Mouse (Mus musculus): Measurements from ENCODE around the gene Cant1.
A peak's percentile ranks its signal among the peaks of the same experiment; 100 is the strongest.

Cant1 gene

DNA sequence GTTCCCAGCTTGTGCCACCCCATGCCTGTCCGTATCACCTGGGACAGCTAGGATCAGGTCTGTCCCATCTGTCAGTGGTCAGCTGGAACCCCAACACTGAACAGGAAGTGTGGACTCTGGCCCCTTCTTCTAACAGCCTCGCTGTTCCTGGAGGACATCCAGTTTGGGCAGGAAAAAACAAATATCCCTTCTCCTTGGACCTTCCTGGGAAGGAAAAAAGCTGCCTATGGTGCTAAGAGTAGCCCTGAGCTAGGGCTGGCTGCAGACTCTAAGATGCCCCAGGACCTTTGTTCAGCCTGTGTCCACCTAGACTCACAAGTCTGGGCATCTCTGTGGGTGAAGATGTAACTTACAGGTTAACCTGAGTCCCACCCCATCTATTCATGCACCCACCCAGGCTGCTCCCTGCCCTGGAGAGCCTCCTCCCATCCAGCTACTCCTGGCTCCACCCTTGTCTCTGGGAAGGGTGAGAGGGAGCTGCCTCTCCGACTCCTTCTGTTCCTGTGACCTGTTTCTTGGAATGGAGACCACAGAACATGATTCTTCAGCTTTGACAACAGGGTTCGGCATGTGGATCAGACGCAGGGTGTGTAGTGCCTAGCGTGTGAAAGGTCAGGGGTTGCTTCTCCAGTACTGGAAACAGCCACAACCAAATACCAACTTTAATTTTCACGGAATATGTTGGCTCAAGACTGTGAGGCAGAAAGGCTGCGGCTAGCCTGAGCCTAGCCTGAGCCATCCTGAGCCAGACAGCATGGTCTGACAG, 10.2 kb upstream of the Cant1 start:
- no peak for DNase-seq

DNA sequence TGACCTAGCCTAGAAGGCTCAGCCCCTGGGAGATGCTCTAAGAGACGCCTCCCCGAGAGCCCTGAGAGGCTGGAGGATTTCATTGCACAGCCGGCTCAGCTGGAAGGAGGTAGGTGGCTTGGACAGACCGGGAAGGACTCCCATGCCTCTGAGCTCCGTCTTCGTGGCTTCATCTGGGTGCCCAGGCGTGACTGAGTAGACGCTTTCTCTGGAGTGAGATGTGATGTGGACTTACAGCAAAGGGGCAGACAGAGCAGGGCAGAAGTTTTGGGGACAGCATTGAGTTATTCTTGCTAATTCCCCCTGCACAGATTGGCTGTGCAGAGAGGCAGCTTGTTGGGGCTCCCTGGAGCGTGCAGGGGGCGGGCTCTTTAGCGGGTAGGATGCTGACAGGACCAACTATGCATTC, 9.6 kb upstream of the Cant1 start:
- no peak for DNase-seq

DNA sequence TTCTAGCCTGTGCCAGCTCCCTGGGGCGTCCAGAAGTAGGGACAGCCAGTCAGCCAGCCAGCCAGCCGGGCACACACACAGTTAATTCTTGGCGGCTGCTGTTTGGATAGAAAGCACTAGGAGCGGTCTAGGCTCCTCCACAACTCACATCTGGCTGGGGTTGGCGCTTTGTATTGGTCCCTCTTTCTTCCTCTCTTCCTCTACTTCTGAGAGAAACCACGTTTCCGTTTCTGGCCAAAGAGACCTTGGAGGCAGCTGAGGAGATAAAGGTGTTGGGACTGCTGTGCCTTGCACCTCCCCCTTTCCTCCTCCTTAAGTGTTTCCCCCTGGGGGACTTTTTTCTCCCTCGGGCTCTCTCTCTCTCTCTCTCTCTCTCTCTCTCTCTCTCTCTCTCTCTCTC, 9.1 kb upstream of the Cant1 start, which contains the start of gene C1qtnf1:
Gene C1qtnf1 (plus strand): TSS at position 218 of the 400 bp plus-strand sequence.
- DNase-seq: no peak

DNA sequence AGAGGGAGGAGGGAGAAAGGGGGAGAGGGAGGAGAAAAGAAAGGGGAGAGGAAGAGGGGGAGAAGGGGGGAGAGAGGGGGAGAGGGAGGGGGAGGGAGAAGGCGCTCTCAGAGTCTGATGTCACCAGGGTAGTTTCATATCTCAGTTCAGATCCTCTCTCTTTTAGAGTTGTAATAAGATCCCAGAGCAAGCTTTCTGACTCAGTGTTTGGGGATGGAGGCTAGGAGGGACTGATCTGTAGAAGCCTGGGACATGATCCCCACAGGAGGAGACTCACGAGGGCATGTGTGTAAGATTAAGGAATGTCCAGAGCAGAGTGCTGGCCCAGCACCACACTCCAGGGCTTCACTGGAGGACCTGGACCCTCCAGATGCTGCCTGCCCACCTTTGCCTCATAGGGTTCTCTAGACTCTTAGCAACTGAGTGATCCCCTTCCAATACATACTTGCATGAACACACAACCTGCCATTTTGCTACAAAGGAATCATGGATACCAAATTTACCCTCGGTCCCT, 8.4 kb upstream of the Cant1 start:
- no peak for DNase-seq

DNA sequence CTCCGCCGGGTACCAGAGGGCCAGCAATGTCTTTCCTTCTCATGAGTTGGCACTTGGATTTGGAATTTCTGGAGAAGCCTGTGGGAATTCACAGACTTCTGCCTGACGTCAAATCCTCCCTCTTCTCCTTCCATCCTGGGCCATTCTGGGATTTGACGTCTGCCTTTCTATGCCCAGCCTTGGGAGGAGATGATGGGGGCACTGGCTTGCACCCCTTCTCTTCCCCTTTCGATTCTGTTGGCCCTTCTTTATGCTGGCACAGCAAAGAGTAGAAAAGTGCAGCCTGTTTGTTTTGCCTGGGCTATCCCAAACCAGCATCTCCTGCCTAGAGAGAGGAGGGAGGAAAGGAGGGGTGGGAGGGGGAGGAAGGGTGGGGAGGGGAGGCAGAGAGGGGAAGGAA, 7.9 kb upstream of the Cant1 start:
- DNase-seq: no peak

DNA sequence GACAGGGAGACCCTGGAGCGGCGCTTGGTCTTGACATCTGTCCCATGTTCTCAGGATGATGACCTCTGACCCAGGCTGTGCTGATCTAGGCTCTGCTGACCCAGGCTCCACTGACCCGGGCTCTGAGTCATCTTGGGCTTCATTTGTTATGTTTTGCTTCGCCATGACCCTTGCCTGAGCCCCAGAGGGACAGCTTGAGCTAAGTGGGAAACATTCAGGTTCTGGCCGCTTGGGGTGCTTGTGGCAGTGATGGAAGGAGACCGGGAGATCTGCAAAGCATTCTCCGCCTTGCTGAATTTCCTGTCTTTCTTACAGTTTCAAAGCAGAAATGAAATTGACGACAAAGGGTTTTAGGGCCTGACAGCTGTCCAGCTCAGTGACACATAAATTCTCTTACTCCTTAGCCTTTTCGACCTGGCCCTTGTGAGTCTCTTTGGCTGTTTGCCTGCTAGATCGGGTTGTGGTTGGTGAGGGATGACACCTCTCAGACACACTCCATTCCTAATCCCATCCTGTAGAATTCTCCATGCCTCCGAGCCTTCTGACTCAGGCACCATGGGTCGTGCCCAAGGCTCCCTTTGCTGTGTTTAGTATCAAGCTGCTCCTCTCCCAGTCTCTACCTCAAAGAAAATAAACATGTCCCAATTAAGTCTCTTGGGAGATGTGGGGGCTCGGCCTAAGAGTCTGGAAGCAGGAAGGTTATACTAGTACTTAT, 5.9 kb upstream of the Cant1 start:
- no peak for DNase-seq

DNA sequence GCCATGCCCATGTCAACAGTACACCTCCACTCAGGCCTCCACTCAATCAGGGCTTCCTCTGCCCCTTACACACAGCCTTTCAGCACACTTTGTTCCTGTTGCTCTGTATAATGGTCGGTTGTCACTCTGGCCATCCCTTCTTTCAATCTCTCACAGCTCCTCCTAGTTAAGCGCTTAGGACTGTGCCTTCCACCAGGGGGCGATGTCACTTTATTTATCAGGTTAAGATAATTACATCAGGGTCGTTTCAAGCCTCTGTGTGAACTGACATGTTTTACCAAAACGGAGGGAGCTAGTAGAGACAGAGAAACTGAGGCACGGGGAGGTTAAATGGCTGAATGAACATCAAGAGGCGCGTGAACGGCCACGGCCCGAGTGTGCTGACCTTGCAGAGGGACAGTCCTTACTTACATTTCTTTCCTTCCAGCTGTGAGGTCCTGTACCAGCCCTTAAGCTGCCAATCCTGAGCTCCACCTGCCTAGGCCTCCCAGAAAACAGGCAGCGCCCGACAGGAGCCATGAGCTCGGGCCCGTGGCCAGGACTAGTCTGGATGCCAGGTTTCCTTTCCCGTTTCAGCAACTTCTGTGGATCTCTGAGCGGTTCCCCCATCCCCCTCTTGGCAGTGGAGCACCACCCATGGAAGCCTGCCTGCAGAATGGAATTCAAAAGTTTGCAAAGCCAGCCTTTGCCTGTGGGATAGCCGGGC, 4.5 kb upstream of the Cant1 start:
- peak; percentile 76 for DNase-seq

DNA sequence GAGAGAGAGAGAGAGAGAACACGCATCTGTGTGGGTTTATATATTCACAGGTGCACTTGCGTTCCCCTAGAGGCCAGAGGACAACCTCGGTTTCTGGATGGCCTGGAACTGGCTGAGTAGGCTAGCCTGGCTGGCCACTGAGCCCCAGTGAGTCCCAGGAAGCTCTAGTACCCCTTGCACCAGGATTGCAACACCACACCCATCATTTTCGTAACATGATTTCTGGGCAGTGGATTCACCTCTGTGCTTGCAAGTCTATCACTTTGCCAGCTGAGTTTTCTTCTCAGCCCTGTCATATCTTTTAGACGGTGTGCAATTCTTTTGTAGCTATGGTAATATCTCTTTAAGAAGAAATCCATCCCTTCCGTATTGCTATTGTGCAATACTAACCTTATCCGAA, 1.4 kb upstream of the Cant1 start:
- no peak for DNase-seq

DNA sequence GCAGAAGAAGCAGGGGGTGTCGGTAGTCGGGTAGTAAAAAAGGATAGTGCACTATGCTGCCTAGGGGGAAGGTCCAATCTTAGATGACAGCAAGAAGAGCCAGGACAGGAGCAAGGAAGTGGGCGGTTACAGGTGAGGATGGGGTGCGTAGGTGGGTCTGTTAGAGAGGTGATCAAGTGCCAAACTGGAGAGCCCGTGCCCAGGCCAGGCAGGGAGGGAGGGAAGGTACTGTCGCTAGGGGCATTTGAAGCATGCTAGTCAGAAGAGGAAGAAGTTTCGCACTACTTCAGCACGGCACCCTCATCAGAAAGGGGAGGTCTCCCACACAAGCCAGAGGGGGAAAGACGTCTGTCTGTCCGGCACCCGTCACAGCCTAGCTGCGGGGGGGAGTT, 448 bp downstream of the Cant1 start:
- DNase-seq: no peak

DNA sequence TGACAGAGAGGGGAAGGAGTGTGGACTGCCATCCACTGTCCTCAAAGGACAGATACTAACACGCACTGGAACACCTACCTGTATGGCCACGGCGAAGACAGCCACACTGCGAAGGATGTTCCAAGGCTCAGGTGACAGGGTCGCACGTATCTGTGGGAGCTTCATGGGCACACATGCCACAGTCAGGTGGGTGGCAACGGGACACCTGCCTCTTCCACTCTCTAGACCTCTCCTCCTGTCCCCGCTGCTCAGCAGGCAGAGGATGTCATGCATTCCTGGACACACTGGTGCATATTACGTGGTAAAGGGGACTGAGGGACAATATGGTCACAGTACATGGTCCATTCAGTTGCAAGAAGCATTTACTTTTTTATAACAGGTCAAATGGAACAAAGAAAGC, 1.4 kb downstream of the Cant1 start:
- no peak for DNase-seq

DNA sequence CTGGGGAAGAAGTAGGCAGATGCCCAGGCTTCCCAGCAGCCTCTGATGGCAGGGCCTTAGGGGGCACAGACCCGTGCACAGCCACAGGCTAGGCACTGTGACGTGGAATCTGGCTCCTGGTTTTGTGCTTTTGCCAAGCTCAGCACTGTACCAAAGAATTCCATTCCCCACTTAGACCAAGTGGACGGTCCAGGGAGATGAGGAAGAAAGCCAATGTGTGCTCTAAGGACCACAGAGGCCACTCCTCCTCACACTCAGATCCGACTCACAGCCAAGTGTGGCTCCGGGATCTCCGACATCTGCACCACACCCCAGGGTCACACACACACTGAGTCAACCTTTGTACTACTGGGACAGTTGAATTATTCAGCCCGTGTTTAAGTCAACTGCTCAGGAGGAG, 2.8 kb downstream of the Cant1 start:
- no peak for DNase-seq

DNA sequence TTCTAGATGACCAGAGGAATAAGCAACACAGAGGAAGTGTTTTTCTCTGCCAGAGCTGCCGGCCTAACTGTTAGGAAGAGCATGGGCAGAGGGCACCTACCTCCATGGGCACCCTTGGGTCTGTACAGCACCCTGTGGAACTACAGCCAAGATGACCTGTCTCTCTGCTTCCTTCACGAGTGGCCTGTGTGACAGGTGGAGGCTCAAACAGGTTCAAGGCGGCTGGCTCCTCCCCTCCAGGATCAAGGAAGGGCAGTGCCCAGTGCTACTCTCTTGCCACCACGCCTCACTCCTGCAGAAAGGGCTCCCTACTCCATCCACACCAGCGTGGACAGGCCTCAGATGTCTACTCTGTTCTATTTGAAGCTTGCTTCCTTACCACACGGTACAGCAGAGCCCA, 3.3 kb downstream of the Cant1 start:
- DNase-seq: no peak

DNA sequence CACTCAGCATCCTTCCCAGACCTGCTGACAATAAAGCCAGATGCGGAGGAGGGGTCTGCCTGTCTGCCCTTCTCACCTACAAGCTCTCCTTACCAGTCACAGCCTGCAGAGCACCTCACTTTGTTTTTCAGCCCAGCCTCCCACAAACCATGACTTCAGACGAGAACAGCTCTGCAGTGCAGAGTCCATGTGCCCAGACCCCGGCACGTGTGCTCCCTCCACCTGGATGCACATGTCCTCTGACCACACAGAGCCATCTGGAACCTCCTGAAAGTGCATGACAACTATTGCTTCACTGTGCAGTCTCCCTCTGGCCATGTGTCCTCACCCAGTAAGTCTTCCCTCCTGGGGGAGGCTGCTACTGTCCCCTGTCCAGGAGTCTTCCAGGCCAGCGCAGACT, 4.6 kb downstream of the Cant1 start:
- no peak for DNase-seq

DNA sequence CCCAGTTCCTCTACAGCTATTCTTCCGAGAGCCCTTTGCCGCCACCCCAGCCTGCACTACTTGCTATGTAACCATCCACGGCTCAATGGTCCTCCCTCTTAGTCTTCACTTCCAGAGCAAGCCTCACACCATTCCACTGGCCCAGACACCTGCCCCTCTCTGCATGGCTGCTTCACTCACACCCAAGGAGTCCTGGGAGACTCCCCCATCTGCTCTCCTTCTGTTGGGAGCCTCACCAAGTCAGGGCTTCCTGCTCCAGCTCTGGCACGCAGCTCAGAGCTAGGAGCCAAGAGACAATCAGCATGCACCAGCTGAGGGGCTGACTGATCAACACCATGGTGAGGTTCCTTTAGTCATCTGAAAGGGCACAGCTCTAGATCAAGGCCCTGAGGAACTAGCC, 5.8 kb downstream of the Cant1 start:
- peak; percentile 39 for DNase-seq

DNA sequence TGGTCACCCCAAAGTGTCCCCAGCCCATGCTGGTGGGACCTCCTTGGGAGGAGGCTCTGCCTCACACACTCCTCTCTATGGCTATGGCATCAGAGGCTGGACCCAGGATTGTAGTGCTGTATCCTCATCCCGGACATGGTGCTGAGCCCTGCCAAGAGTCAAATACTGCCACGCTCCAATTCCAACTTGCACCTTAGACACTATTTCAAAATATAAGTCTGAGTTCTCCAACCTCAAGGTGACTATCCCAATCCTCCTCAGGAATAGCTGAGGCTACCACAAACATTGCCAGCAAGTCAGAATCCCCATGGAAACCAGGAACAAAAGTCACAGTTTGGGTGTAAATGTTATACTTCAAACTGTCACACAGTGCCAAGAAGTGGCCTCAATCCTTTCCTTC, 6.3 kb downstream of the Cant1 start:
- no peak for DNase-seq

DNA sequence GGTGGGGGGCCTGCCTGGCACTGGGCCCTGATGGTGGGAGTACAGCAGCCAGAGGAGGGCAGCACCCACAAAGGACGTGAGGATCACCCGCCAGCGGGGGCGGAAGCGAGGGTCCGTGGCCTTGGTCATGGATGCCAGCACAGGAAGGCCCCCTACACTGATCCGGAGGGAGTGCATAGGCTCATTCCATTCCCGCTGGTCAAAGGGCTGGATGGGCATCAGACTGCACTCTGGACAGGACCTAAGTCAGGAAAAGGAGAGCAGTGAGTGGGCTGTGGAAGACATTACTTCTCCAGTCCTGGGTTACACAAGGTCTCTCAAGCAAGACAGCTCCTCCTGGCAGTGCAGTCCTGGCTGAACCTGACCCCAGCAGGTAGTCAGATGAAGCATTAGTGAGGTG, 7.6 kb downstream of the Cant1 start:
- DNase-seq: no peak

DNA sequence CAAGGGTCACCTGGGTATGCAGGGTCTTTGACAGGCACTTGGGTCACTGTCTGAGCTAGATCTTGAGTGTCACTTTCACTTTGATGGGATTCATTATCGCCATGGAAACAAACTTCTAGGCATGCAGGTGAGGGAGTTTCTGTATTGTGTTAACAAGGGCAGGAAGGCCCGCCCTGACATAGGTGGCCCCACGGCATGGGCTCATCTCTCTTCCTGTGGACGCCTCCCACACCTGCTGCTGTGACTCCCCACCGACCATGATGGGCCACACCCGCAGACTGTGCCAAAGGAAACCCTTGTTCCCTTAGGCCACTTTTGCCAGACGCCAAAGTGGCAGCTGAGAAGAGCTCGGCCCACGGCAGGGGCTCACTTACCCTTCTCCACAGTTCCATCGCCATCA, 8.4 kb downstream of the Cant1 start:
- DNase-seq: no peak

DNA sequence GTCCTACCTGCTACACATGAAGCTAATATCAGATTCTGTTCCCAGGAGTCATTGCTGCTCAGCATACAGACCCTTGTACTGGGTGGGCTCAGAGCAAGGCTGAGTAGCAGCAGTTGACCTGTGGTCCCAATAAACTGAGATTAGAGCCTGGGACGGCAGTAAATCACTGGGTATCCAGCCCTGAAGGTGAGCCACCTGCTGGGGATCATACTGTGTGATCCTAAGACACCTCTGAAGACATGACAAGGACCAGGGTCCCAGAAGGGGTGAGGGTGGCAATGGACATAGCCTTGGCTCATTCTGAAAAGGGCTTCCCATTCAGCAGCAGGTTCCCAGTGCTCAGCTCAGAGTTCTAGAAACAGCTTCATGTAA, 8.8 kb downstream of the Cant1 start:
- DNase-seq: no peak

DNA sequence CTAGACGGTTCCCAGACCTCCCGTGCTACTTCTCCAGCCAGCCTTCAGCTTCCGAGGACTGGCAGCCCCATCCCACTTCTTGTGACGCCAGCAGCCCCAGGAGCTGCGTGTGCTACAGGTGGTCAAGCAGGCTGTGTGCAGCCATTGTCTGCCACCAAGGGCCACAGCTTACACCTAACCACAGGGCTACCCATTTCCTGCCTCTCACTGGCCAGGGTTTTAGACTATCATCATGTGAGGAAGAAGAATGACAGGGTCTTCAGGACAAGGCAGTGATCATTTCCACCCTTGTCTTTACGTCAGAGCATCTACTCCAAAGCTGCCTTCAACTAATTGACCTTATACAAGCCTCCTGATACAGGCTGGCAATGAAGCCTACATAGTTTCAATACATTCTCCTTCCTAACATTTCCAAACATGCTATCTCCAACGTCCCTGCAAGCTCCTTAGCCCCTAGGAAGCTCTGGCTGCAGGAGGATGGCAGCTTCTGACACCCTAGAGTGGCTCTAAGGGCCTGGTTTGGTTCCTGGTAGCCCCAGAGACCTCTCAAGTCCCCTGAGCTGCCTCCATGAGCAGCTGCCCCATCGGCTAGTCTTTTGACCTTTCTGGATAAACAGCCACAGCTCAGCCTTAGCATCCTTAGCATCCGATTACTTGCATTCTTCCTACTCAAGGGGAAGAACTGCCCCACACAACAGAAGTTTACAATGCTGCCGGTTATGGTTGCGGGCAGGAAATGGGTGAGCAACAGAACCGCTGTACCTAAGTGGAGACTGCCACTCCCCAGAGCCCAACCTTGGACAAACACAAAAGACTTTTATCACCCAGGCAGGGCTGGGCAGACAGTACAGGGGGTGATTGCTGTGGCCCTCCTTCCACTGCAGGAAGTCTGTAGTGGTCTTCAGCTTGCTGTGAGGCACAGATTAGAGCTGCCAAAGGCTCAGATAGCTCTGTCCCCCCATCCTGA, 9.5 kb downstream of the Cant1 start:
- no peak for DNase-seq

DNA sequence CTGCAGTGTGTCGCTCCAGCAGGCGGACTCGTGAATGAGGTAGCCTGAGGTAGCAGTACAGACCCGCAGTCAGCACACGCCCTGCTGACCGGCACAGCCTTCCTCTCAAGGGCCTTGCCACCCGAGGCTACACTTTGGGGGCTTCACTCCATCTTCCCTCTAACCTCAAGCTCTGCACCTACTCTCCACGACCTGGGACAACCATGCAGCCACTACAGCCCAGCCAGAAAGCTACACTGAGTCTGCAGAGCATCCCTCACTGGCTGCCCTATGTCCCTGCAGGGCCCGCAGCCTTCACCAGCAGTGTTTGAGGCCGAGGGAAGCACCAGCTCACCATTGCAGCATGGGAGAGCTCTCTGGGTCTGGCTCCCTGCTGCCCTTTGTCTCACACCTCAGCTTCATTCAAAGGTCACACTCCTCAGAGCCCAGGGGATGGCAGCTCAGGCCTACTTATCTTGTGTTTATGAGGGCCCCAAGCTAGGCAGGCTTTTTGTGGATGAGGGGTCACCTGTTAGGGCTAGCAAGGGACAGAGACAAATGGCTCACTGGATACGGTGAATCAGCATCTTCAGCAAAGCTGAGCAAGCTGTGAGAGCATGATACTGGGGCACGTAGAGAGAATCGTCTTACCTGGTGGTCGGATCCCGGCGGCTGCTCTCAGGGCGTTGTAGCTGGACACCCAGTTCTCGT, 10.7 kb downstream of the Cant1 start:
- DNase-seq: no peak

DNA sequence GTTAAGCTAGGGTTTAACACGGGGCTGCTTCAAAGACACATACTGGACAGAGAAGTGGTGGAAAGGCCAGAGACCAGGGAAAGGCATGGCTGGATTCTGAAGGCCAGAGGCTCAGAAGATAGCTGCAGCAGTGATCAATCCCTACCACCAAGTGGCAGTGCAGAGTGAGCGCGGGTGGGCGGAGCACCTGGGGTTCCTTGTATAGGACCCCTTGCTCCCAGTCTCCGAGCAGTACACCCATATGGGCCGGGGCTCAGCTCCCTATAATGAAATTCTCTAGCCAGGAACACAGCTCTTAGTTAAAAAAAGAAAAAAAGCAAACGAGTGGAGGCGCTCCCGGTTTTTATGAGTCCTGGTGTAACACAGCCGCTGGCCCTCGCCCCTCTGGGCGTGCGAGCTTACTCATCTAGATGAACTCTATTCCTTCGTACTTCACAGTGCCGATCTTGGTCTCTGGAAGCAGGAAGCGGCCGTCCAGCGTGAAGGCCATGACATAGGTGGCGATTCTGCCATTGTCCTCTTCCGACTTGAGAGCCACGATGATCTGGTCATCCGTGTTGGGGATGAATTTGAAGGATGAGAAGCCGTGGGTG, 11.5 kb downstream of the Cant1 start:
- no peak for DNase-seq

DNA sequence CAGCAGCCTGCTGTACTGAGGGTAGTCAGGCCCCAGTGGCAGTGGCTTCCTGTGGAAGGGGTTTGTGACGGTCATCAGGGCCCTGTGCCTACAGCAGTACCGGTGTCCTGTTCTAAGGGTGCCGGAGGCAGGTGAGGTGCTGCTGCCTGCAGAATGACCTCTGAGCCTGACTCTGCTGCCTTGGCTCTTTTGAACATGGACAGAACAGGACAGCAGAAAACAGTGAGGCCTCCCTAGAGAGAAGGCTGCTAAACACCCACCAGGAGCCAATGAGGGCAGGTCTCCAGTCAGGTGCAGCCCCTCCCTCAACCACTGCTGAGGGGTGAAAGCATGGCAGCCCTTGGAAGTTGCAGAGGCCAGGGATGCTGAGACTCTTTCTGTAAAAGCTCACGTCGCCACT, 12.4 kb downstream of the Cant1 start:
- DNase-seq: no peak
